Mouse (Mus musculus): ENCODE measurements around the gene Cpd.

GRCm38 (mm10) chr11:76810706-76811495, 35.9 kb downstream of the Cpd start:
- peak; percentile 50 for TF ChIP-seq CTCF (IDR thresholded peaks at IDR 0.05; ENCODE audit: low read depth, low read length)
- TF ChIP-seq POLR2A (IDR thresholded peaks at IDR 0.05; ENCODE audit: extremely low read depth, insufficient read depth, low read length) = no peak
